Mouse (Mus musculus) bone marrow macrophage, adult 2 months (primary cell): ENCODE results near the gene Ckm. TPM values are rescaled to one million over a fixed set of nuclear protein-coding genes. Genes with fewer than 3 reads are reported as not detected.

ENCODE experiments used
- H3K27ac ChIP-seq: 2 replicates; pipeline ENCODE4 v1.5.1; 2012; ENCODE audit warnings: low read depth, low read length; ENCODE audit not compliant: insufficient read depth
- H3K4me1 ChIP-seq: 2 replicates; pipeline ENCODE4 v1.6.1; 2012; ENCODE audit warnings: low read length; ENCODE audit not compliant: control insufficient read depth, insufficient read depth
- H3K4me3 ChIP-seq: 2 replicates; pipeline ENCODE4 v1.5.1; 2012; ENCODE audit warnings: mild to moderate bottlenecking, low read length, moderate library complexity; ENCODE audit not compliant: insufficient read depth
- CTCF ChIP-seq: IDR thresholded peaks from 2 replicates; pipeline ENCODE4 v1.5.1; 2012; ENCODE audit warnings: low read depth, mild to moderate bottlenecking, low read length, moderate library complexity
- POLR2A ChIP-seq: IDR thresholded peaks from 2 replicates; pipeline ENCODE4 v1.6.1; 2012; ENCODE audit warnings: mild to moderate bottlenecking, low read depth, low read length, borderline replicate concordance
- polyA plus RNA-seq: library from polyadenylated mRNA; stranded (reverse); fragments of >200 nt; gene quantifications from 2 replicates; pipeline ENCODE4 v1.2.4, GENCODE M21; 2012; ENCODE audit not compliant: missing spikeins, insufficient read depth, insufficient read length

Ckm gene
- polyA plus RNA-seq, 1 experiment, result not detected

DNA sequence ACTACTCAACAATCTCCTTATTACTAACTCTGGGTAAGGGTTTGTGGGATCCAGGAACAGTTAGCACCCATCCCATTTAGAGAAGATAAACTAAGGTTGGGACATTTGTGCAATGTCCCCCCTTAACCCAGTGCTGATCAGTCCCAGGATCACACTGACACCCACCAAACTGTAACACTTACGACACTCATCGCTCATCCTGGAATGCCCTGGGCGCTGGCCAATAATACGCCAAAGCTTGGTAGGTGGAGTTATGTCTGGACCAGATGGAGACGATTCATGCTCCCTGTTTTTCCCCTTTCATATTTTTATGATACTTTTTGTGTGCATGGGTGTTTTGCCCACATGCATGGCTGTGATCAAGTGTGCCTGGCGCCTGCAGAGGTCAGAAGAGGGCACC, 25.8 kb downstream of the Ckm start:
- Histone ChIP-seq H3K27ac (no peak overlapping the region), H3K4me3 (no peak overlapping the region), H3K4me1 (no peaks in the 10 kb centered on the region)
- TF ChIP-seq CTCF (no peak), POLR2A (no peak)

- H3K27ac ChIP-seq, result no peak overlapping the region
- no peak overlapping the region for H3K4me3 ChIP-seq
- H3K4me1 ChIP-seq, result no peaks in the 10 kb centered on the region
- TF ChIP-seq CTCF, result no peak
- no peak for TF ChIP-seq POLR2A
Measured at GRCm38 (mm10) chr7:19432475-19432874, 27.9 kb downstream of the Ckm start.

DNA sequence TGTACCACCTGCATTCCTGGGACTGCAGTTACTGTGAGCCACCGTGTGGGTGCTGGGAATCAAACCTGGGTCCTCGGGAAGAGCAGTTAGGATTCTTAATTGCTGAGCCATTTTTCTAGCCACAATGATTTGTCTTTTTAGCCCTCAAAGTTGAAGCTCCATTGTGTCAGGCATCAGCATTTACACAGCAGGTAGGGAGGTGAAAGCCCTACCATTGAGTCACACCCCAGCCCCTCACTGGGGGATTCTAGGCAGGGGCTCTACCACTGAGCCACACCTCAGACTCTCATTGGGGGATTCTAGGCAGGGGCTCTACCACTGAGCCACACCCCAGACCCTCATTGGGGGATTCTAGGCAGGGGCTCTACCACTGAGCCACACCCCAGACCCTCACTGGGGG, 31.7 kb downstream of the Ckm start:
- Histone ChIP-seq H3K4me1 (no peaks in the 10 kb centered on the region), H3K4me3 (no peak overlapping the region), H3K27ac (no peak overlapping the region)
- TF ChIP-seq CTCF (no peak), POLR2A (no peak)

GRCm38 (mm10) chr7:19437048-19437447, 32.5 kb downstream of the Ckm start:
- H3K4me1 ChIP-seq, result no peaks in the 10 kb centered on the region
- H3K27ac ChIP-seq, result no peak overlapping the region
- TF ChIP-seq POLR2A (no peak), CTCF (no peak)
- no peak overlapping the region for H3K4me3 ChIP-seq

DNA sequence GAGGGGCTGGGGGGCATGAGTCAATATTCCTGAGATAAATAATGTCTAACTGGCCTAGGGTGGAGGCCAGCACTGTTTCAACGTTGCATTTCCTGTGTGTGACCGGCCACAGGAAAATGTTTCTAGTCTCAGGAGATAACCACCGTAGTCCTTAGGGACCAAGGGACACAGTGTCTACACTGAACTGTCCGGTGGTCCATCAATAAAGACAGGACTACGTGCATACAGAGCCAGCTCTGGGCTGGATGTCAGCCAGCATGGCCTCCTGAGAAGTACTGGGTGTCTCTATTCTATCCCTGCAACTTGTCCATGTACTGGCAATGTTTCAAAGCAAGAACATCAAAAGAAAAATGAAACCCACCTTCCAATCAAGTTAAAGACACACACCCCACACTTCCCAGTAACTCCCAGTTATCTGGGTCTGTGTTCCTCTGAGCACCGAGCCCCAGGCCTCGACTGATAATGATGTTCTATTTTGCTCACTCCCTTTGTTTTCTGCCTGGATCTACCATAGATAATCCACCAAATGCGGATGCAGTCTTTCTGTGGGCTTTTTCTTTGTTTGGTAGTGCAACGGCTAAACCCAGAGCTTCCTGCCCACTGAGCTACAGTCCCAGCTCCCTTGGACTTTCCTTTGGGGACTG, 37.0 kb downstream of the Ckm start:
- Histone ChIP-seq H3K4me1 (no peaks in the 10 kb centered on the region), H3K4me3 (no peak overlapping the region), H3K27ac (no peak overlapping the region)
- TF ChIP-seq CTCF, result no peak
- no peak for TF ChIP-seq POLR2A

DNA sequence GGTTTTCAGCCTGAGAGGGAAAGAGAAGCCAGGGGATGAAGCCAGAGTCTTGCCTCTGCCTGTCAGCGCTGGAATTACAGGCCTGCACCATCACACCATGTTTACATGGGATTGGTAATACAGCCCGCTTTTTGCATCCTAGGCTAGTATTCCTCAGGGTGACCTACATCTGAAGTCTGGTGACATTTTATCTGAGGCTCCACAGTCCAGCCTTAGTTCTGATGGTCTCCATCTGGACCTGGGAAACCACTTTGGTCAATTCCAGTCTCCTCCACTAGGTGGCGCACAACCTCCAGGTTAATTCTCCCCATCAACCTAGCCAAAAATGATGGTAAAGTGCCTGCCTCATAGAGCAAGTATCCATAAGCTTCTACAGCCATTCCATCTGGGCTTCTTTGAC, 38.8 kb downstream of the Ckm start:
- no peak overlapping the region for H3K27ac ChIP-seq
- no peak for TF ChIP-seq POLR2A
- TF ChIP-seq CTCF, result peak; percentile 17; the same call in 1 of the 2 replicates
- H3K4me1 ChIP-seq, result no peaks in the 10 kb centered on the region
- no peak overlapping the region for H3K4me3 ChIP-seq

DNA sequence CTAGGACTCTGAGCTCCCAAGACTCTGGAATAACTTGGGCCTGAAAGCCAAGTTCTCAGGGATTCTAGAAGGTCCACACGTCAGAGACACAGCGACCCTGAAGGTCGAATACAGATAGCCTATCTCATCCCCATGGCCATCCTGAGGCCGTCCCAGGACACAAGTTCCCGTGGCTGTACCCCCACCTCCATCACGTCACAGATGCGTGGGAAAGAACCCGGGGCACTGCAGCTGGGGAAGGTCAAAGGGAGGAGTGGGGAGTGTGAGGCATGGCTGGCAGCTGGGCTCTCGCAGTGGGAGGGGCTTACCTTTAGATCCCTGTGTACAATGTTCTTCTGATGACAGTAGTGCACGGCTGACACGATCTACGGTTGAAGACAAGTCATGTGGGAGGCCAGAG, 40.2 kb downstream of the Ckm start:
- Histone ChIP-seq H3K27ac (no peak overlapping the region), H3K4me1 (no peaks in the 10 kb centered on the region), H3K4me3 (no peak overlapping the region)
- no peak for TF ChIP-seq CTCF
- no peak for TF ChIP-seq POLR2A

- H3K27ac ChIP-seq, result no peak overlapping the region
- H3K4me1 ChIP-seq, result no peaks in the 10 kb centered on the region
- TF ChIP-seq POLR2A (no peak), CTCF (no peak)
- no peak overlapping the region for H3K4me3 ChIP-seq
Measured at GRCm38 (mm10) chr7:19447689-19448088, 43.1 kb downstream of the Ckm start.

DNA sequence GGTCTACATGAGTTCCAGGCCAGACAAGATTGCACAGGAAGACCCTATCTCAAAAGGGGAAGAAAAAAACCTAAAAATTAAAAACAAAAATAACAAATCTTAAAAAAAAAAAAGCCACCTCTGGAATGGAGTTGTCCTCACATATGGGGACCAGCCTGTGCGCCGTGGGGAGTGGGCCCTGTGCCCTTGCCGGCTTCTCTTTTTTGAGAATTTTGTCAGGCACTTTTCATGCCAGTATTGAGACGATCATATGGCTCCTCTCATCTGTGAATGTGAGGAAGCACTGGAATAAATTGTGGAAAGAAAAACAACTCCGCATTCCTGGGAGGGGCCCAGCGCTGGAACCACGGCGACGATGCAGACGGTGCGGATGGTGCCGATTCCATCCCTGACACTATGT, 44.6 kb downstream of the Ckm start:
- Histone ChIP-seq H3K4me3 (no peak overlapping the region), H3K4me1 (no peaks in the 10 kb centered on the region), H3K27ac (no peak overlapping the region)
- no peak for TF ChIP-seq POLR2A
- no peak for TF ChIP-seq CTCF

- peaks cover 7% of the 10 kb centered on the region for H3K4me1 ChIP-seq
- TF ChIP-seq POLR2A, result no peak
- TF ChIP-seq CTCF, result no peak
- no peak overlapping the region for H3K4me3 ChIP-seq
- H3K27ac ChIP-seq, result no peak overlapping the region
Measured at GRCm38 (mm10) chr7:19455186-19455585, 50.6 kb downstream of the Ckm start.

DNA sequence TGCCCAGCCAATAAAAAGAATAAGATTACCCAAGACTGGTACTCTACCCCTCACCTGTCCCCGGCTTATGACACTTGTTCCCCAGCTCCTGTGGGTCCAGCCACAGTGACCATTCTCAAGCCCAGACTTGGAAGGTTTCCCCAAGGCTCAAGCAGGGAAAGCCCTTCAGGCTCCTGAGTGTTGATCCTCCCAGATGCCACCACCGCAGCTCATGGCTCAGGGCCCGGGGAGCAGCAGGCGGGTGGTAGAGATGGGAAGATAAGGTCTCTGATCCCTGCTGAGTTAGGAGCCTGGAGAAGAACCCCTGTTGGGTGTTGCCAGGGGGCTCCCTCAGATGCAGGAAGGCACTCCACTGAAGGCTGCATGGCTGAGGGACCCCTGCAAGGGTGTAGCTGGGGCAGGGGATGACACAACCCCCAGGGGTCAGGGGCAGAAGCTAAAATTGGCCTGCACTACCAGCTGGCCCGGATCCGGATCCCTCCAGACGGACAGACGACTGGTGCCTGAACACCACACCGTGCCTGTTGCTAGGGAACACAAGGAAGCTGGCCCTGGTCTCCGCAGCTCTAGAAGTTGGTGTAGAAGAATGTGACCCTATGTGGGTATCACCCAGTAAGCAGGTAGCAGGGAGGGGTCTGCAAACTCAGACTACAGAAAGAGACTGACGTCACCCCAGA, 51.4 kb downstream of the Ckm start:
- Histone ChIP-seq H3K4me1 (peaks cover 7% of the 10 kb centered on the region), H3K27ac (no peak overlapping the region), H3K4me3 (no peak overlapping the region)
- no peak for TF ChIP-seq CTCF
- TF ChIP-seq POLR2A, result no peak

DNA sequence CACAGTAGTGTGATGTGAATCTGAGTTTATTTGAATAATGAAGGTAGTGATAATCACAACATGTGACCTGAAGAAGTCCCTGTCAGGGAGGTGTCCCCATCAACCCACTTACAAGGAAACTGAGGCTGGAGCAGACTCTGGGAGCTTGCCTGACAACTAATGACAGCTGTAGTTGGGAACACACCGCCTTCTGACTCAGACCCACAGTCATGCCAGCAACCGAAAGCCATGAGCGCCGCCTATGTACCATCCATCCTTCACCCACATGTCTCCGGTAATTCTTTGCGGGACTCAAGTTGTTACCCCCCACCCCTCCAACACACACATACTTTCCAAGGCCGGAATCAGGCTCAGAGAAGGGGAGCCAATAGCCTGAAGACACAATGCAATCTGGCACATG, 52.1 kb downstream of the Ckm start:
- Histone ChIP-seq H3K4me1 (peaks cover 7% of the 10 kb centered on the region), H3K4me3 (no peak overlapping the region), H3K27ac (no peak overlapping the region)
- no peak for TF ChIP-seq POLR2A
- TF ChIP-seq CTCF, result no peak
